Mouse (Mus musculus) NIH3T3 (cell line): ENCODE measurements around the gene Trmt1.

Experiments used
- DNase-seq: peaks from one replicate; pipeline ENCODE4 v3.0.0-alpha.2; 2012; ENCODE audit warnings: low read depth

Gene Trmt1

DNA sequence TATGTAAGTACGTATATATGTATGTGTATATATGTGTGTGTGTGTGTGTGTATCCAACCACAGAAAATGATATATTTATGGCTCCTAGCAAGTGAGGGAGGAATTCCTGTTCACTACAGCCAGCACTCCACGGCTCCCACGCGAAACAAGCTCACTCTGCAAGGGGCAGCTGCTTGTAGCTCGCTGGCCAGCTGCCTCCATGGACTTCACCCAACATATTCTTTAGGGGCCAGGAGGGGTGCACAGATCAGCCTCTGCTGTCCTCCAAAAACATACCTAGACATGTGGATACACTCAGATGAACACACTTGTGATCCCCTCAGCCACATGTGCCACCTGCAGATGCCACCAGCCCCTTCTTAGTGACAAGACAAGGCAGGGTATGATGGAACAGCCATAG is 46.4 kb downstream of the Trmt1 start:
- DNase-seq, result peak; percentile 69

DNA sequence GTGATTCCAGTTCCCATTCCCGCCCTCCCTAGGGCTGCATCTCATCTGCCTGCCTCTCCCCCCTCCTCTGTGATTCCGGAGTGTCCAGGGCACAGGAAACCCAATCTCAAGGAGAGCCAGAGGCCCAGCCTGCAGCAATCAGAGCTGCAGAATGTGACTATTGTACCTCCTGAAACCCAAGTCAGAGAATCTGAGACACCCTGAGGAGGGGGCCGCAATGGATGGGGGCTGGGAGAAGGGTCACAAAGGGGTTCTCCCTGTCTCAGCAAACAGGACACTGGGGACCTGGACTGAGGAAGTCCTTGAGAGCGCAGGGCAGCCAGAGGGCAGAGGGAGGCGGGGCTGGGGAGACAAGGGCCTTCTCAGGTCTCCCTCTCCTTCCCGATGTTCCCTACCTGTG is 46.9 kb downstream of the Trmt1 start:
- DNase-seq, result no peak

GRCm38 (mm10) chr8:84733959-84734358 is 47.9 kb downstream of the Trmt1 start:
- DNase-seq, result no peak

DNA sequence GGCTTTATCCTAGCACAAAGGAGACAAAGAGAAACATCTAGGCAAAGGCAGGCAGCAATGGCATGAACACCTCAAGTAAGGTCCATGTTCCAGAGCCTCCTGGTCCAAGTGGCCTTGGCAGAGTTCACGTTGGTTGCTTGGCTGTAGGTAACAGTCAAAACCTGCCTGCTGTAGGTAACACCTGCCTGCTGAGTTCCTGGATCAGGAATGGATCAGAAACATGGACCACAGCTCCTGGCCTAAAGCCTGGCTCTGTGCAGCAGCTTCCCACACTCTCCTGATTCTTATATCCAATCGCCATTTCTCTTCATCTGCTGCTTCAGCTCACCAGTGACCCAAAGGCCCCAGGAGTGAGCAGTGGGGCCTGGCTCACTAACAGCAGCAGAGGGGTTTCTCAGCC is 48.6 kb downstream of the Trmt1 start:
- no peak for DNase-seq

- no peak for DNase-seq
These were observed 49.5 kb downstream of the Trmt1 start for GRCm38 (mm10) chr8:84735597-84735996.

GRCm38 (mm10) chr8:84736521-84736920 is 50.4 kb downstream of the Trmt1 start:
- DNase-seq, result peak; percentile 55

GRCm38 (mm10) chr8:84737608-84738007 is 51.5 kb downstream of the Trmt1 start:
- peak; percentile 88 for DNase-seq

GRCm38 (mm10) chr8:84738266-84738665 is 52.2 kb downstream of the Trmt1 start:
- no peak for DNase-seq

- DNase-seq, result no peak
These were observed 52.8 kb downstream of the Trmt1 start for GRCm38 (mm10) chr8:84738715-84739400.

- DNase-seq, result peak; percentile 70
These were observed 53.3 kb downstream of the Trmt1 start for GRCm38 (mm10) chr8:84739401-84739742.

- DNase-seq, result no peak
These were observed 55.1 kb downstream of the Trmt1 start for GRCm38 (mm10) chr8:84740895-84741843.

DNA sequence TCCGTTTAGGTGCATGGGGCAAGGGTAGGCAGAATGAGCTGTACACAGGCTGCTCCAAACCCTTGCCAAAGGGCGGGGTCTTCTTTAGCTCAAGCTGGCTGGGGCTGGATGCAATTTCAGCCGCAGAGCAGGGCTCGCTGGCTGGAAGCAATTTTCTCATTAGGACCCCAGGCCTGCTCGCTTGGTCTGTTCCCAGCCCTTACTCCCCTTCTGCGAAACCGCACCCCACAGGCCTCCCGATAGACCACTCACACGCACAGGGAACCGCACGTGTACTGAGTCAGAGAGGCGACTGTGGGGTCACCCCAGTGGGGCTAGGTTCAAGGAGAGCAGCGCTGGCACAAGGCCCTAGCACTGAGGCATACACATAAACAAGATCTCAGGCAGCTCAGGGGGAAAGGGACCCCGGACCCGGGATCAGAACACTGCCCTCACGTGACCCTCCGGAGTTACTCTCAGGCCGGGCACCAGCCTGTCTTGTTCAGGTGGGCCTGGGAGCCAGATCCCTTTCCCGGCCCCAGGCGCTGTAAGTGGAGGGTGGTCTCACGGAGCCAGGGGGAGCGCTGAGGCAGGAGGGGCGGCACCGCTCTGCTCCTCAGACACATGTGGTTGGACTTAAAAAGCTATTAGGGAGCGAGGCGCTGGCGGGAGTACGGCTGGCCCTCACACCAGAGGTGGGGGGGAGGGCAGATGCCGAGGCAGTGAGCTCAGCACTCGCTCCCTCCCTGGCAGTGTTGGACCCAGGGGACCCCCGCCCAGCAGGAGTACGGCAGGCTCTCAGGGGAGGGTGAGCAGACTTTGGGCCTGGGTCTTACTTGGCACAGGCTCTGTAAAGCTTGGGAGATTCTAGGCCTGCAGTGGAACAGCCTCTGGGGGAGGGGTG is 56.3 kb downstream of the Trmt1 start:
- peak; percentile 98 for DNase-seq

GRCm38 (mm10) chr8:84743054-84743415 is 56.9 kb downstream of the Trmt1 start:
- DNase-seq, result peak; percentile 88

- peak; percentile 99 for DNase-seq
These were observed 57.7 kb downstream of the Trmt1 start for GRCm38 (mm10) chr8:84743517-84744420.

DNA sequence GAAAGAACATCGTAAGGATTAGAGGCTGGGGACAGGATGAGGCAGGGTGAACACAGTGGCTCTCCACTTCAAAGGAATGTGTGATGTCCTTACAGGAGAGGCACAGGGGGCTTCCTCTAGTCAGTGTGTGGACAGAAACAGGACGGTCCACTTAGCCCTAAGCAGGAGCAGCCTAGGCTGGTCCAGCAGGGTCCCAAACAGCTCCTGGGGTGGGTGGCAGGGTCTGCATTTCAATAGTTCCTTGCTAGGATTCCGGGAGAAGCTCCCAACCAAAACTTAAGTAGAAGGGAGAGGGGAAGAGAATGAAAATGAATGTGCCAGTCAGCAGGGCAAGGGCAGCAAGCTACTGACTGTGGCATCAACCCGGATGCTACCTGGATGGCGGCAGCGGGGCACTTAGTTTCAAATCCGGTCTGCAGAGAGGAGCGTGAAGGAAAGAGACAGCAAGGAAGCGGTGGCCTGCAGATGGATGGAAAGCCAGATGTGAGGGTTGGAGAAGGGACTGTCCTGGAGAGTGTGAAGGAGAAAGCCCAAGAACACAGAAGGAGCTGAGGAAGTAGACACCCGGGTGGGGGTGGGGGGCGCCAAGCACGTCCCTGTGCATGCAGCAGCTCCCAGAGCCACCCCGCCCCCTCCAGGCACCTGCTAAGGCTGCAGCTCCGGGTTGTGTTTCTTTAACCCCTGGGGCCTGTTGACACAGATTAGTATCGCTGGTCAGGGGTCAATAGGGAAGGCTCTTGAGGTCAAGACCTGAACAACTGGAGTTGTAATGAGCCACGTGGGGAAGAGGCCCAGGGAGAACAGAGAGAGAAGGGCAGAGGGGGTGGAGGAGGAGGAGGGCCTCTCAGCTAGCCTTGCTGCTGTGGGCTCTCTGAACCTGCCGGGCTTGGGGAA is 59.2 kb downstream of the Trmt1 start:
- DNase-seq, result peak; percentile 58
